Mouse (Mus musculus) embryonic facial prominence, embryonic 14.5 days (tissue): ENCODE measurements around the gene Gm11042. TPM values are rescaled to one million over a fixed set of nuclear protein-coding genes. Genes with fewer than 3 reads are reported as not detected.

ENCODE experiments used
- ATAC-seq: fragments of 200-750 bp; cut with Nextera tagmentation; 2 replicates; pipeline ENCODE4 v1.8.0; 2017; ENCODE audit warnings: low read depth, moderate number of reproducible peaks, moderate TSS enrichment
- DNase-seq: peaks from one replicate; pipeline ENCODE4 v3.0.0-alpha.2; 2015; ENCODE audit warnings: low spot score
- H3K27ac ChIP-seq: fragments of 300-500 bp; sonication (generic); replicated peaks from 2 replicates; pipeline ENCODE4 v1.5.1; 2014; ENCODE audit warnings: low read depth, mild to moderate bottlenecking, low read length, moderate library complexity
- H3K27me3 ChIP-seq: fragments of 300-500 bp; sonication (generic); replicated peaks from 2 replicates; pipeline ENCODE4 v1.6.1; 2014; ENCODE audit warnings: low read length; ENCODE audit not compliant: control insufficient read depth, insufficient read depth
- H3K36me3 ChIP-seq: fragments of 300-500 bp; sonication (generic); 2 replicates; pipeline ENCODE4 v1.6.1; 2014; ENCODE audit warnings: low read length, mixed read lengths; ENCODE audit not compliant: control insufficient read depth, insufficient read depth
- H3K4me1 ChIP-seq: fragments of 300-500 bp; sonication (generic); 2 replicates; pipeline ENCODE4 v1.6.1; 2014; ENCODE audit warnings: antibody characterized with exemption, low read length; ENCODE audit not compliant: control insufficient read depth, insufficient read depth
- H3K4me2 ChIP-seq: fragments of 300-500 bp; sonication (generic); 2 replicates; pipeline ENCODE4 v1.6.1; 2014; ENCODE audit warnings: low read depth, mild to moderate bottlenecking, low read length, moderate library complexity, mixed read lengths
- H3K4me3 ChIP-seq: fragments of 300-500 bp; sonication (generic); 2 replicates; pipeline ENCODE4 v1.5.1; 2014; ENCODE audit warnings: low read depth, mild to moderate bottlenecking, low read length
- H3K9ac ChIP-seq: fragments of 300-500 bp; sonication (generic); 2 replicates; pipeline ENCODE4 v1.6.1; 2014; ENCODE audit warnings: low read depth, mild to moderate bottlenecking, low read length, moderate library complexity, mixed read lengths
- H3K9me3 ChIP-seq: fragments of 300-500 bp; sonication (generic); 2 replicates; pipeline ENCODE4 v1.6.1; 2016; ENCODE audit warnings: low read length; ENCODE audit not compliant: control insufficient read depth
- WGBS: fragments of 180-500 bp; shearing (Covaris S2); extraction: QIAGEN DNeasy Blood & Tissue Kit; methylation state at CpG from one replicate; pipeline ENCODE4 v1.1.7; 2014; 5-methylcytosine and 5-hydroxymethylcytosine counted together
- polyA plus RNA-seq: library from polyadenylated mRNA; unstranded; fragments of >200 nt; fragmentation: Nextera tagmentation; extraction: Ambion mirVana; gene quantifications from 2 replicates; pipeline ENCODE4 v1.2.1, GENCODE M21; 2014

Gene Gm11042
- polyA plus RNA-seq, 1 experiment from 2014 or later: not detected

DNA sequence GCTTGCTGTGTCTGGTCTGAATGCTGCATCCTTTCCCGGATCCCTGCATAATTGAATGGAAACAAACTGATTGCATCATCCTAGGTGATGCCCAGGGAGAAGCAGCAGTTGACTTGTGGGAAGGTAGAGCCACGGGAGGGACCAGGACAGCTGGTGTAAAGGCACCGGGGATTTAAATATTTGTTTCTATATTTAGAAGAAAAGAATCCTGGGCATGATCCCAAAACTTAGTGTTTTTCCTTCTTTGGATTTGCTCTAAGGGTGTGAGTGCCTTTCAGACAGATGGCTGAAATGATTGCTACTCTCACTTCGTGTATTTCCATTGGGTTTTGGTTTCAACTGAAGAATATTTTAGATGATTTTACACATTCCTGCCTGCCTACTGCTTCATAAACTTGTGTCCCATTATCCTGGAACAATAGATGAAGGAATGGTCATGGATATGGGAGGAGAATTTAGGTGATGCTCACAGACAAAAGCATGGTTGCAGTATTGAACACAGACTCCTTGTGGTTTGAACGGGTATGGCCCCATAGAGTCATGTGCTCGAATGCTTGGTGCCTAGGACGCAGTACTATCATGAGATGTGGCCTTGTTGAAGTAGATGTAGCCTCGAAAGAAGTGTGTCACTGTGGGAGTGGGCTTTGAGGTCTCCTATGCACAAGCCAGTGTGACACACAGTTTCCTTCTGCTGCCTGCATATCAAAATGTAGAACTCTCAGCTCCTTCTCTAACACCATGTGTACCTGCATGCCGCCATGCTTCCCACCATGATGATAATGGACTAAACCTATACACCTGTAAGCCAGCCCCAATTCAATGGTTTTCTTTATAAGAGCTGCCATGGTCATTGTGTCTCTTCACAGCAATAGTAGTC lies 12.5 kb downstream of the Gm11042 start:
- Histone ChIP-seq H3K4me2 (no peak overlapping the region), H3K27ac (no peak overlapping the region), H3K27me3 (no peaks in the 10 kb centered on the region), H3K9ac (no peak overlapping the region), H3K9me3 (no peaks in the 10 kb centered on the region), H3K36me3 (no peaks in the 10 kb centered on the region), H3K4me3 (no peak overlapping the region), H3K4me1 (no peaks in the 10 kb centered on the region)
- WGBS: 73% methylated on average over 9 of the region's 9 CpGs
- ATAC-seq (0 out of 2 replicates have a peak, but pooled peaks have one; percentile 62), DNase-seq (no peak)

DNA sequence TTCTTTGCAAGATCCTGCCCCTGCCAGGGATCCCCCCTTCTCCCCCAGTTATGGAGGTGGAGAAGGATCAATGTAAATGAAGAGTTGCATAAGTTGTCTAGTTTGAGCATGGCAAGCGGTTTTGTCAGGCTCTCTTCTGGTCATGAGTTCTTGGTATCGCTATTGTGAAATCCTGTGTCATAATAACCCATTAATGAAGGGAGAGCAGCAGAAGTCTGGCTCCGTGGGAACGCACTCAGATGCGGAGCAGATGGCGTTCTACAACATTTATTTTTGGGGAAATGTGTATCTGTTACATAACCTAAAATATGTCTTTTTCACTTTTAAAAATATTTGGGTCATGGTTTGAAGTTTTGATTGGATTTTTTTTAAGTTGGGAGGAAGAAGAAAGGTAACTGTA lies 14.6 kb downstream of the Gm11042 start:
- Histone ChIP-seq H3K4me1 (no peaks in the 10 kb centered on the region), H3K27ac (no peak overlapping the region), H3K9ac (no peak overlapping the region), H3K9me3 (no peaks in the 10 kb centered on the region), H3K36me3 (no peaks in the 10 kb centered on the region), H3K27me3 (no peaks in the 10 kb centered on the region; the same call in 1 of the 2 replicates), H3K4me3 (no peak overlapping the region), H3K4me2 (no peak overlapping the region)
- 75% methylated on average over 6 of the region's 6 CpGs for WGBS
- DNase-seq (no peak), ATAC-seq (no peak)

DNA sequence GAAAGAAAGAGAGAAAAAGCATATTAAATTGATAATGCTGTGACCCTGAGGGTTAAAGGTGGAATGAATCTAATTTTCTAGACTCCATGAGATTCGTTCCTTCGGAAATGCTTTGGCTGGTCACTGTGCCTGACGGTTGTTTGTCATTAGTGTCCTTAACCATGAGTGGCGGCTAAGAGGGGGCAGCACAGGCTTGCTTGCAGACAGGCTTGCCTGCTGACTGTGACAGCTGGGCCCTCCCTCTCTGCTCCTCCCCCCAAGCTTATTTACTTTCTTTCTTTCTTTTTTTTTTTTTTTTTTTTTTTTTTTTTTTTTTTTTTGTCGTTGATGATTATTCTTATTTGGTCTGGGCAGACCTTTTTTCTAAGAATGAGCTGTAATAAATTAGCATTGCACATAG lies 19.8 kb downstream of the Gm11042 start:
- WGBS: 42% methylated on average over 5 of the region's 5 CpGs
- DNase-seq (no peak), ATAC-seq (no peak)
- Histone ChIP-seq H3K4me2 (no peak overlapping the region), H3K36me3 (no peaks in the 10 kb centered on the region), H3K27me3 (peaks cover 6% of the 10 kb centered on the region), H3K9ac (no peak overlapping the region), H3K4me3 (no peak overlapping the region), H3K9me3 (no peaks in the 10 kb centered on the region), H3K4me1 (no peaks in the 10 kb centered on the region), H3K27ac (no peak overlapping the region)

DNA sequence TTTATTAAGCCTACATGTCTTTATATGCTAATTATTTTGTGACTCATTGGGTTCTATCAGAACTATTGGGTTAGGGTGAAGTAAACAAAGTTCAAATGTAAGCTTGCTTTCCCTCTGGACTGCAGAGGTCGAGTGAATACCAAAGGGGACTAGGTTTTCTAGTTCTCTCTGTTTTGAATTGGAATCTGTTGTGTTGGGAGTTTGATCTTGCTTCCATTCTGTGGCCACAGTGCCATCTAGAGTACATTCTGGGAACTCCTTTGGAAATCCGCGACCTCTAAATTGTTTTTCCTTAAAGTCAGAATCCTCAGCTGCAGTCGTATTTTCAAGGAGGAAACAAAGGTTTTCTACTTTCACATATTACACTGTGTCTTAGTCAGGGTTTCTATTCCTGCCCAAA lies 22.6 kb downstream of the Gm11042 start:
- H3K9ac ChIP-seq: no peak overlapping the region
- ATAC-seq: no peak
- H3K4me3 ChIP-seq: no peak overlapping the region
- no peak overlapping the region for H3K27ac ChIP-seq
- H3K4me2 ChIP-seq: no peak overlapping the region
- H3K36me3 ChIP-seq: no peaks in the 10 kb centered on the region
- H3K9me3 ChIP-seq: no peaks in the 10 kb centered on the region
- 3% methylated on average over 4 of the region's 4 CpGs for WGBS
- H3K4me1 ChIP-seq: no peaks in the 10 kb centered on the region
- peaks cover 6% of the 10 kb centered on the region for H3K27me3 ChIP-seq
- peak; percentile 61 for DNase-seq

DNA sequence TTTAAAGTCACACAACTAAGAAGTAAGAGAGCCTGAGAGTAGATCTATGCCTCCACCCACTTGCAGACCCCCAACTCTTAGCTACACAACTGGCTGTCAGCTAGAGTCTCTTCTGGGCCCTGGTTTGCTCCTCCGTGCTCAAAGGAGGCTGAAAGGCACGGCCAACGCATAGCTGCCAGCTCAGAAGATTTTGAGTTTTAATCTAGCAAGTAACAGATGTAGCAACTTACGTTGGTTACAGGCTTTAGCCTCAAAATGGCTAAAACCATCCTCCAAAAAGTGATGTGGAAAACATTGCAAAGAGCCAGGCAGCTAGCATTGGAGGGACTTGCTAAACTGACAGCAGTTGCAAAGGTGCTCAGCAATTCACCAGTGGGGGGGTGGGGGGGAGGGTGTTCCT lies 25.2 kb downstream of the Gm11042 start:
- Histone ChIP-seq H3K27ac (no peak overlapping the region), H3K4me2 (no peak overlapping the region), H3K27me3 (peaks cover 6% of the 10 kb centered on the region; the same call in 1 of the 2 replicates), H3K9ac (no peak overlapping the region), H3K9me3 (no peaks in the 10 kb centered on the region), H3K4me1 (no peaks in the 10 kb centered on the region), H3K4me3 (no peak overlapping the region), H3K36me3 (no peaks in the 10 kb centered on the region)
- WGBS: 80% methylated on average over 4 of the region's 4 CpGs
- ATAC-seq: no peak
- no peak for DNase-seq

DNA sequence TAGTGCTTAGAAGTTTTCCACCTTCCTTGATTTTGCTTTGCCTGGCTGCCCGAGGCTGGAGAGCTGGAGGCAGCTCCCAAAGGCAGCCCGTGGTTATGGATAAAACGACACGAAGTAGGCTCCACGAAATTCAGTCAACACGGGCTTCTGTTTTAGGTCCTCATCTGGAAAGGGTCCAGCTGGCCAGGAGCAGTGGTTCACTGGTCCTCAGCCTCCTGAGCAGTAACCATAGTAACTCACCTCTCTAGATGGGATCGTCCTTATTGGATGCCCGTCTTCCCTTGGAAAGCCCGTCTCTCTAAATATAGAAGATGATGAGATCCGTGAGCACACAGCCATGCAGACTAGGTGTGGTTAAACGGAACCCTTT lies 31.5 kb downstream of the Gm11042 start:
- 5% methylated on average over 11 of the region's 11 CpGs for WGBS
- ATAC-seq (no peak), DNase-seq (peak; percentile 17)
- peaks cover 5% of the 10 kb centered on the region for H3K4me1 ChIP-seq
- no peaks in the 10 kb centered on the region for H3K9me3 ChIP-seq
- peak overlapping the region; percentile 38 for H3K4me3 ChIP-seq
- H3K36me3 ChIP-seq: no peaks in the 10 kb centered on the region
- peak overlapping the region; percentile 82 for H3K4me2 ChIP-seq
- peak overlapping the region; percentile 44 for H3K9ac ChIP-seq
- H3K27me3 ChIP-seq: peaks cover 15% of the 10 kb centered on the region; the same call in 1 of the 2 replicates
- H3K27ac ChIP-seq: no peak overlapping the region

DNA sequence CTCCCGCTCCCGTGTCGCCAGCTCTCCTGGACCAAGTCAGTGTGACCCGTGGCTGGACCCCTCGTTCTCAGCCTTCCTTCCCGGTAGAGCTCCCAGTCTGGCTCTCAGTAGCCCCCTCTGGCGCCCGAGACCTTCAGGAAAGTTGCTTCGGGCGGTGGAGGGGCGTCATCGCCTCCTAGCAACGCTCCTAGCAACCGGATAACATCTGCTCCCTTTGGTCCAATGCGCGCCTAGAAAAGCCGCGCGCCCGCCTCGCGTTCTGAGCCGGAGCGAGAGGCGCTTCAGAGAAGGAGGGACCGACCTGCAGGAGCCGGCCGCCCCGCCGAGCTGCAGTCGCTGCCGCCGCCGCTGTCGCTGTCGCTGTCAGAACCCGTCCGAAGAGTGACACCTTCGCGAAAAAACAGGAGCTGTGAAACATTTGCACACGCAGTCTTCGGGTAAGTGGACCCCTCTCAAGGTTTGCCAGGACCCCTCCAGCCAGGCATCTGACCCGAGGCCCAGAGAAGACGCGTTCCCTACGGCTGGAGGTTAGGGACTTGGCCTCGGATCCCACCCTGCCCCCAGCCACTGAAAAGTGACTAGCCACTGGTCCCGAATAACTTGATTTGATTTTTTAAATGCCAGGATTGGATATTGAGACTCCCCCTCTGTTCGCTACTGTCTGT lies 32.0 kb downstream of the Gm11042 start:
- peak; percentile 97 for ATAC-seq
- H3K27me3 ChIP-seq: peaks cover 15% of the 10 kb centered on the region; the same call in 1 of the 2 replicates
- no peaks in the 10 kb centered on the region for H3K9me3 ChIP-seq
- peak overlapping the region; percentile 82 for H3K4me2 ChIP-seq
- under 1% methylated on average over 35 of the region's 49 CpGs for WGBS
- peak; percentile 95 for DNase-seq
- H3K9ac ChIP-seq: peak overlapping the region; percentile 44
- no peak overlapping the region for H3K27ac ChIP-seq
- peaks cover 5% of the 10 kb centered on the region for H3K4me1 ChIP-seq
- H3K36me3 ChIP-seq: no peaks in the 10 kb centered on the region
- H3K4me3 ChIP-seq: peak overlapping the region; percentile 38

DNA sequence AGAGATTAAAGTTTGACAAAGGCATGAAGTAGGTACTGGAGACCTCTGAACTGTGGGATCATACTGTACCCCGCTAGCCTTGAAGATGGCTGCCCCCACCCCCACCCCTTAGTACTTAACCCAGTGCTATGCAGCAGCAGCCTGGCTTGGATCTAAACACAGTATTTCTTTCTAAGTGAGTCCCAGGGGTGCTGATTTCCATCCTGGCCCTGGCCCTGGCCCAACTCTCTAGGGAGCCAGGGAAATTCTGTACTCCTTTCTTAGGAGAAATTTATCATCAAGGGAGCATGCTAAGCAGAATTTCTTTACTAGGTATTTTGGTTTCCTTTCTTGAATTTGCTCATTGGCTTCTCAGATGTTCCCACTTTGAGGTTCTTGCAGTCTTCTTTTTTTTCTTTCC lies 33.3 kb downstream of the Gm11042 start:
- Histone ChIP-seq H3K4me1 (peaks cover 5% of the 10 kb centered on the region), H3K27ac (no peak overlapping the region), H3K4me2 (no peak overlapping the region), H3K27me3 (peaks cover 15% of the 10 kb centered on the region; the same call in 1 of the 2 replicates), H3K4me3 (no peak overlapping the region), H3K9ac (no peak overlapping the region), H3K9me3 (no peaks in the 10 kb centered on the region), H3K36me3 (no peaks in the 10 kb centered on the region)
- WGBS: 60% methylated on average over 1 of the region's 1 CpGs
- DNase-seq (peak; percentile 19), ATAC-seq (no peak)
